Mouse (Mus musculus) adrenal gland, postnatal 4 days (tissue): ENCODE measurements around the gene Atp5b. TPM values are rescaled to one million over a fixed set of nuclear protein-coding genes. Genes with fewer than 3 reads are reported as not detected.

ENCODE experiments used
- DNase-seq, 2 experiments: peaks; one replicate each; pipeline ENCODE4 v3.0.0; 2021 to 2022; ENCODE audit warnings: low spot score in 2 of 2, mixed read lengths in 2 of 2
- microRNA-seq: library from miRNA; unstranded; fragments of <30 nt; microRNA quantifications from one replicate; pipeline ENCODE4 v1.2.0, GENCODE M21; 2021
- total RNA-seq, 2 experiments: library from RNA; stranded (reverse); gene quantifications; 2 replicates each; pipeline ENCODE4 v1.2.3; 2021

Atp5b gene
- total RNA-seq, 2 experiments from 2014 or later, result 2,157 to 2,362 TPM

DNA sequence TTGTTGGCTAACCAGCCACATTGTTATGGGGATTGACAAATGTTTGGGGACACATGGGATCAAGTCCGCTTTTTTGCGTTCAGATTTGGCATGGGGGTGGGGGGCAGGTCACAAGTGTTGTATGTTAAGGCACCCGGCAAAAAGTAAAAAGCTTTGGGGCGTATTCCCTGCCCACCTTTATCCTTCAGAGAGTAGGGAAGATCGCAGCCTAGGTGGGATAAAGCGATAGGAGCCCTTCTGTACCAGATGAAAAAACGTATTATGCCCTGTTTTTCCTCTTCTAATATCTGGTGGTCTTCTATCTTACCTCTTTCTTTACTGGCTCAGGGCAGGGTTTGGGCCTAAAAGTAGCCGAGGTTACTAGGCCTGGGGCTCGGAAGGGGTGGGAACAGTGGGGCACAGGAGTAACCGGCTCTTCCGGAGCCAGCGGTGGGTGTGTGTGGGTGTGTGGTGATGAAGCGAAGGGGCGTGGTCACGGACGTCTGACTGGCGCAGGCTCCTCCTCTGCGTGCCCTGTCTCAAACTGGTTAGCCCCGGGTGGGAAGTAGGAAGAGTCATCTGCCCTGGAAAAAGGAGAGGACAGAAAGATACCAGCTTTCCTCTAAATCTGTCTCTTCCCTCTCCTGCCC is 11.4 kb downstream of the Atp5b start:
- peak; percentile 61 to 71 for DNase-seq

DNA sequence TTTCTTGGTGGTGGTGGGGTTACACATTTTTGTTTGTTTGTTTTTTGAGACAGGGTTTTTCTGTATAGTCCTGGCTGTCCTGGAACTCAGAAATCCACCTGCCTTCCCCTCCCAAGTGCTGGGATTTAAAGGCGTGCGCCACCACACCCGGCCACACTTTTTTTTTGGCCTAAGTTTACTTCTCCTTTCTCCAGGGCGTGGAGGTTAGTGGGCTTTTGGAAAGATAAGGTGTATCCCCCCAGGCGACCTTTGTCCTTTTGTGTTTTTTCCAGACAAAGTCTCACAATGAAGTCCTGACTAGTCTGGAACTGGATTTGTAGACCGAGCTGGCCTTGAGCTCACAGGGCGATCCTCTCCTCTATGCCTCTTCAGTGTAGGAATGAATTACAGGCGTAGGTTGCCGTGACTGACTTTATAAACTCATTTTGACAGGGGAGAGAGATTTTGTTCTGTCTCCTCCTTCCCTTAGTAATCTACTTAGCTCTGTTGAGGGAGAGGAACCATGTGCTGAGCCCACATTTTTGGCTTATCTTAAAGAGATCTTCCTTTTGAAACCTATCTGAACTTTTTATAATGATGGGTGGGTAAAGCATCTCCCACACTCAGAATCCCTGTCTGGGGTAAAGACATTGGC is 12.0 kb downstream of the Atp5b start:
- DNase-seq, result no peak

DNA sequence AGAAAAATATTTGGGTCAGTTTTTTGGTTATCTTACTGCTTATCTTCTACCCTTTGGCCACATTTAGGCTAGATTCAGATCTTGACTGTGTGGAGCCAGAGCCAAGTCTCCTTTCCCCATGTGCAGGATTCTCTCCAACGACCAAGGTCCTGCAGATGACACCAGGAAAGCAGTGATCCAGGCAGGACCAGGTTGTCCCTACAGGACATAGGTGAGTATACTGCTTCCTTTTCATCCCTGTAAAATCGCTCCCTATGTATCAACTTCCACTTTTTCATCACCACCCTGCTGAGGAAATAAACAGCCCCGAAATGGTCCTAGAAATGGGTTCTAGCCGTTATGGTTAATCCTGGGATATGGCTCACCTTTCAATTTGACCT is 13.2 kb downstream of the Atp5b start:
- no peak for DNase-seq

DNA sequence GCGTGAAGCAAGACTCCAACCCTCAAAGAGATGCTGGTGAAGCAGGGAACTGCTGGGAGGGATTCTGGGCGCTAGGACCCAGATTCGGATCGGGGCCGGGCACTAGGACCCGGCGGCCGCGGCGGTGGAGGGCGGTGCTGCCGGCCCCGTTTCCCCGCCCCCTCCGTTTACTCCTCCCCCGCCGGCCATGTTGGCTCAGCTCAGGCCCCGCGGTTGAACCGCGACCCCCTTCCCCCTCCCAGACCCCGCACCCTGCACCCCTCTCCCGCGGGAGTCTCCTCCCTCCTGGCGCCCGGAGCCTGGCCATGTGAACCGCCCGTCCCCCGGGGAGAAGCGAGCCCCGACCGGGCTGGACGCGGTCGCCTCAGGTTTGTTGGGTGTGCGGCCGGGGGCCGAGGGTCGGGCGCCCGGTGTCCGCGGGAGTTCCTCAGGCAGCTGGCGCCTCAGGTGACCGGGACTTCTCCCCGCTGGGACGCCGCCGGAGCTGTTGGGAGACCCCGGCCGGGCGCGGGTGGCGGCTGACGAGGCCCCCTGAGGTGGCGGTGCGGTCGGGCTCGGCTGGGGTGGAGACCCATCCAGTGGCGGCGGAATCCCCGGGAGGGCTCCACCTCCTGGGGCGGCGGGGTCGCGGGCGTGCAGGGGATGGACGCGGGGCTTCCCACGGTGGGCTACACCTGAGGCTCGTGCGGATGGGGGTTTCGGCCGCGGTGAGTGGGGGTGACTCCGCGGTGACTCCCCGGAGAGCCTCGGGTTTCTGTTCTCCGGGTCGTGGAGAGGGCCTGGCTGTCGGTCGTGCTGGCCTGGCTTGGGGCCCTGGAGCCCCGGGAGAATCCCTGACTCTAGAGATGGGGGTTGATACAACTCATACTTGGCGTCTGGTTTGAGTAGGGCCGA is 13.9 kb downstream of the Atp5b start:
- DNase-seq, result peak; percentile 67 to 83

DNA sequence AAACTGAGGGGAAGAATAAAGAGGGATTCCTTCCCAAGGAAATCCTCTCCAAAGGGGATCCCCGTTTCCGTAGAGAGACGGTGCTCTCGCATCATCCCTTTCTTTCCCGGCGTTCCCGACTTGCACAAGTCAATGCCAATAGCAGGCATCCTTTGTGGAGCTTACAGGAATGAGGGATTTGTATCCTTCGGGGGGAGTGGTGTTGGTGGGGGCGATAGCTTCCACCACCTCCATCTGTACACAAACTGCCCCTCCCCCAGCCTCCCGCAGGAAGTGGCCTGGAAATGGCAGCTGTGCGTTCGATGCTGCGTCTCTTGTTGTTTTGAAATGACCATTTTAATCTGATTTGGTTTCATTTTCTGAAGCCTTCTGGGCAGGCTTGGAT is 14.5 kb downstream of the Atp5b start:
- peak in 1 of 2 experiments; percentile 45 for DNase-seq

DNA sequence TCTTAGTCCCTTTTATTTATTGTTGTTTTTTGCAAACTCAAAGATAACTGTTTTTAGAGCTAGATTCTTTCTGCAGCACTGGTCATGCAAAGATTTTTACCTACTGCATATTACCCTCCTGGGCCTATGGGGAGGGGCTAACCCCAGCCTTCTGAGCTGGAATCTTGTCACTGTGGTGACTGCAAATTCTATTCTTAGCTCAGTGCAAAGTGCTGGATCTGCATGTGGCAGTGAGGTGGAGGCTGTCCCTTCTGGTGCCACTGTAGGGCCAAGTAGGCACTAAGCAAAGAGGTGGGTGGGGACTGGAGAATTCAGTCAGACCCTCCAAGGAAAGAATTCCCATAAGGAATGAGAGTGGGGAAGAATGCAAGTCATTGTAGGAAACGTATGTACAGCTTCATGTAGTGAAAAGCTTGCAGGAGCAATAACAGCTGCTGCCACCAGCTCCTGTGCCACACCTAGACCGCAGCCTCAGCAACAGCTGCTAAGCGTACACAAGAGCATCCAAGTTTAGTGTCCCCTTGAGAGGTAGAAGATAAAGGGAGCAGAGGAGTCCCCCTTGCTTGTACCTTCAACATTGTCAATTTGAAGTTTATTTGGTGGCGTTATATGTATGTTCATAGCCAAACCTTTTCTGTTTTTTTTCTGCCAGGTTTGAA is 27.2 kb downstream of the Atp5b start:
- no peak for DNase-seq

DNA sequence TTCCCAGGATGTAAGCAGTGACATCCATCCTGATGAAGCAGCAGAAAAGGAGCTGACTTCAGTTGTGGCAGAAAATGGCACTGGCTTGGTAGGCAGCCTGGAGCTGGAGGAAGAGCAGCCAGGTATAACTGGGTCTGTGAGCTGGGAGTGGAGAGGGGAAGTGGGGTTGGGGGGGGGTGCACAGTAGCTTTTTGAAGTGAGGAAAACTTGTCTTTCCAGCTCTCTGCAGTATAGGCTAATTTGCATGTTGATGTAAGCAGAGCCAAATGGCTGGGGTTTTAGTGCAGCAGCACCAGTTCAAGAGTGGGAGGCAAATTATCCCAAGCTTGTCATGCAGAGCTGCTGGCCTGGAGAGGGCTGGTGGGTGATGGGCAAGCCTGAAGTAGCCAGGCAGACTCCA is 28.2 kb downstream of the Atp5b start:
- DNase-seq, result no peak

DNA sequence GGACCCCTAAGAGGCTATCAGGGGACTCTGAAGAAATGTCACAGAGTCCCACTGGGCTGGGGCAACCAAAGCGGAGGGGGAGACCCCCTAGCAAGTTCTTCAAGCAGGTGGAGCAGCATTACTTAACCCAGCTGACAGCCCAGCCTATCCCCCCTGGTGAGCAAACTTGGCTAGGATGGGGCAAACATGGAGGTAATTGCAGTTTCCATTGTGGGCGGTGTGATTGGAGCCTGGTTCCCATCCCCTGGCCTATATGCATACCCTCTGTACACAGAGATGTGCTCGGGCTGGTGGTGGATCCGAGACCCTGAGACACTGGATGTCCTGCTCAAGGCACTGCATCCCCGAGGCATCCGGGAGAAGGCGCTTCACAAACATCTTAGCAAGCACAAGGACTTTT is 40.8 kb downstream of the Atp5b start:
- no peak for DNase-seq

DNA sequence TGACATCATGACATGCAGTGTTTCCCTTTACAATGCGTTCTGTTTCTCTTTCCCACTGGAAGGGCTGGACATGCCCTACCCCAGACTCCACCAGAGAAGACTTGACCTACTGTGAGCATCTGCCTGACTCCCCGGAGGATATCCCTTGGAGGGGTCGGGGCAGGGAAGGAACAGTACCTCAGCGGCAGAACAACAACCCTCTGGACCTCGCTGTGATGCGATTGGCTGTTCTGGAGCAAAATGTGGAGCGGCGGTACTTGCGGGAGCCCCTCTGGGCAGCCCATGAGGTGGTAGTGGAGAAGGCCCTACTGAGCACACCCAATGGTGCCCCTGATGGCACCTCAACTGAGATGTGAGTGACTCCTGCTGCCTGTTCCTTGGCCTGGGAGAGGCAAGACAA is 41.8 kb downstream of the Atp5b start:
- DNase-seq, result no peak

DNA sequence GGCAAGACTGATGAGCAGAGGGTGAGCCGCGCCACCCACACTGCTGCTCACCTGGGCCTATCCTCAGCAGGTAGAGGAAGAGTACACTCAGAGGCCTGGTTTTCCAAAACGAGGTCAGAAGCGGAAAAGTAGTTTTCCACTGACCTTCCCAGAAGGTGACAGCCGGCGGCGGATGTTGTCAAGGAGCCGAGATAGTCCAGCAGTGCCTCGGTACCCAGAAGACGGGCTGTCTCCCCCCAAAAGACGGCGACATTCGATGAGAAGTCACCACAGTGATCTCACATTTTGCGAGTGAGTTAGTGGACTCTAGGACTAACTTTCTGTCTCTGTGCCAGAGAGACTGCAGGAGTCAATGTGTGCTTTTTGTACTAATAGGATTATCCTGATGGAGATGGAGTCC is 42.9 kb downstream of the Atp5b start:
- DNase-seq, result no peak

DNA sequence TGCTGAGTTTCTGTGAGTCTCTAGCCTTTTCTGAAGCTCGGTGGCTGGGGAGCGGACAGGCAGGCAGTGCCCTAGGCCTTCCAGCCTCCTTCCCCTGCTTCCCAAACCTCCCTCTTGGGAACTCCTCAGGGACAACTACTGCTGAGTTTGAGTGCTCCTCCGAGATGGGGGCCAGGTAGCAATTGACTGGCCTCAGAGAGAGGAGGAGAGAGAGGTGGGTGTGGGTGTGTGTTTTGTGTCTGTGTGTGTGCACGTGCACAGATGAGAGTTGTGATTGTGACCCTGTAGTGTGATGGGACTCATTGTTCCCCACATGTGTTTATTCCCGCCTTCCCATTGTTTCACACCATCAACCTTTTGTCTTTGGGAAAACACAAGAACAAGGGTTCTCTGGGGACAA is 44.4 kb downstream of the Atp5b start:
- DNase-seq, result no peak

DNA sequence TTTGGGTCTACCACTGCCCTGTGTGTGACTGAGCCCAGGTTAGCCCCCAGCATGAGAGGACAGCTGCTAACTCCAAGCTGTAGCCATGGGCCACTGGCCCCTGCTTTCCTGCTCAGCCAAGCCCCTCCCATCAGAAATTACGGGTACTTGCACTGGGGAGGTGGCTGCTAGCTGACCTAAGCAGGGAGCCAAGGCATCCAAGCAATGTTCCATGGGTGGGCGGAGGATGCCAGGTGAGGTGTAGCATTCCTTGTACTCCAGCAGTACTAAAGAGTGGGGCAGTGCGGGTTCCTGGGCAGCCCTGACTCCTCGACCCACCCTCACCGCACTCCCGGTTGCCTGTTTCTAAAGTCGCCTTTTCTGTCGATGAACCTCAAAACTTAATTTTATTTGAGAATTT is 45.1 kb downstream of the Atp5b start:
- no peak for DNase-seq

DNA sequence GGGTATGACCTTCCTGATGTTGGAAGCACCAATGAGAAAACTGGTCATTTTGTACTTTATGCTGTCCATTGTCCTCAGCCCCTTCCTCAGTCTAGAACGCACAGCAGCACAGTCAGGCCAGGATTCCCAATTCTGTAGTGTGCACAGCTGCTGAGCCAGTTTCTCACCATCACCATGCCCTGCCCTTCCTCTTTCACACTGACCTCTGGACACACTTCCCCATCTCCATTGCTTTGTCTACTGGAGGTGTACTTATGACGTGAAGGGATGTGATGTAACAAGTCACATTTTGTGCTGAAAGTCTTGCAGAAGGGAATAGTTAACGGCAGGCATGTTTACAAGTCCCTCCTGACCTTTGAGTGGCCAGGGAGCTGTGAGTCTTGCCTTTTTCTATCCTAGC is 48.2 kb downstream of the Atp5b start:
- DNase-seq, result no peak

DNA sequence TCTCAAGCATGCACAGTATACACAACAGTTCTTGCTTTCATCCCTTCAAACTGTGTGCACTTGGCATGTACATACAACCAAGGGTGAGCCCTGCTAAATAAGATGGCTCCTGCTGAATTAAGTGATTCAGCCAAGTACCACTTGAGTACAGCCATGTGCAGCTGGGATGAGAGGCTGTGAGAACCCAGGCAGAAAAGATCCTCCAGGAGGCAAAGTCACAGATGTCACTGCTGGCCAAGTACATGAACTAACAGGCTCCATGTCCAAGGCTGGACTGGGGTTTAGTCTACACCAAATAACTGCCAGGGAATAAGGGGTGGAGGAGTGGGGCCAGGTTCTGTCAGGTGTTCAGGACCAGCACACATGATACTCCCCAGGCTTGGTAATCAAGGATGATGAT is 48.7 kb downstream of the Atp5b start:
- no peak for DNase-seq

DNA sequence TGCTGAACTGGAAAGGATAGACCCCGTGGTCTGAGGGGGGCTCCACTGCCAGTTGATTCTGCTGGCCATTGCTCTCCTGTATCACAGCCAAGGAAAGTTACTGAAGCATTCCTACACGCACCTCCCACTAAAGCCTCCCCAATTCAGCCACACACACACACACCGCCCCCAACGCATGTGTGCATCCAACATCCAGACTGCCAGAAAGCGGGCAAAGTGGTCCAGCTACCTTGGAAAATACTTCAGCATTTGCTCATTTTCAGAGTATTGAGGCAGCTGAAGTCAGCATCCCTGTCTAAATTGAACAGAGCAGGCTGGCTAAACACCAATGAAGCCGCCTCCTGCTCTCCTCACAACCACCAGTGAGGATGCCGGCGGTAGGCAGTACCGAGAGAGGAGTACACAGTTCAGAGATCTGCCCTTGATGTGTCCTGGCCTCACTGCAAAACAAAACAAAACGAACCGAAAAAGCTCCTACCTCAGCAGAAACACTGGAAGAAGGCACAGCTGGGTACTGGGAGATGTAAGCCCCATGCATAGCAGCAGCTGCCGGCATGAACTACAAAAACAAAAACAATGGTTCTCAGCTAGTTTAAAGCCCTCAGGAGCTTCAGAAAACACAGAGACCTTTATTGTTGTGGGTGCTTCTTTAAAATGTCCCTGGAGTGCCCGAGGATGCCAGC is 50.7 kb downstream of the Atp5b start:
- no peak for DNase-seq

DNA sequence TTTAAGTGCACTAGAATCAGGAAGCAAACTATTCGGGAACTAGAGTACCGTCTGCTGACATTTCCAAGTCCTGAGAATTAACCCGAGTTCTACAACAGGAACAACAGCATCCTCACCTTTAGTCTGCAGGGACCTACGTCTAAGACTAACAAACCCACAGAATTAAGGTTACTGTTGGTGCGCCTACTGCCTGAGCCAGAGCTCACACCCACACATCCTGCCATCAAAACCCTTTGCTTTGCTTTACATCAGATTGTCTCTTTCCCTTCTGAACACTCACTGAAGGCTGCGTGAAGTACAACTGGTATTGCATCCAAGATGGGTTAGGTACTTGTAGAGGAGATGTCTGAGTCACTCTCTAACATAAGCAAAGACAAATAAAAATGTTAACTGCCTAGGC is 52.3 kb downstream of the Atp5b start:
- DNase-seq, result no peak

Small RNA genes within 50 kb of the gene (microRNA-seq; reads per million reads assigned to microRNA genes)
- 52.6 reads per million, percentile 39 among the genes with 10 or more reads in this experiment for gene Mir677

Other genes starting within 250 kb of the Atp5b start
- gene Rdh19, start 233.3 kb upstream of the Atp5b start, total RNA-seq, result 1 to 10 TPM in 1 of 2 experiments, under 1 TPM in 1; 0.23 to 7.3 TPM
- gene Rdh16f2, start 216.8 kb upstream of the Atp5b start, total RNA-seq, result under 1 TPM; 0.82 to 0.90 TPM
- 10 to 100 TPM in 1 of 2 experiments, under 1 TPM in 1; 0.95 to 46.8 TPM for gene Rdh7, start 194.5 kb upstream of the Atp5b start, total RNA-seq
- under 1 TPM in 1 of 2 experiments, not detected in 1; 0.25 TPM for gene Sdr9c7, start 184.8 kb upstream of the Atp5b start, total RNA-seq
- gene Hsd17b6, start 75.7 kb upstream of the Atp5b start, total RNA-seq, result 1 to 10 TPM in 1 of 2 experiments, under 1 TPM in 1; 0.22 to 8.9 TPM
- 10 to 100 TPM; 22.3 to 26.6 TPM for gene Prim1, start 68.1 kb upstream of the Atp5b start, total RNA-seq
- 100 to 1,000 TPM; 823 to 829 TPM for gene Naca, start 47.7 kb upstream of the Atp5b start, total RNA-seq
- gene Ptges3, start 24.3 kb upstream of the Atp5b start, total RNA-seq, result 100 to 1,000 TPM; 152 to 160 TPM
- gene Baz2a, start 8.3 kb downstream of the Atp5b start, total RNA-seq, result 10 to 100 TPM; 70.6 to 72.2 TPM
- gene Rbms2, start 97.0 kb downstream of the Atp5b start, total RNA-seq, result 100 to 1,000 TPM in 1 of 2 experiments, 10 to 100 TPM in 1; 90.2 to 104 TPM
- gene Gls2, start 111.2 kb downstream of the Atp5b start, total RNA-seq, result 1 to 10 TPM; 4.8 to 8.2 TPM
- 10 to 100 TPM; 23.2 to 25.9 TPM for gene Spryd4, start 128.5 kb downstream of the Atp5b start, total RNA-seq
- not detected for gene Mip, start 142.6 kb downstream of the Atp5b start, total RNA-seq
- gene Timeless, start 148.8 kb downstream of the Atp5b start, total RNA-seq, result 10 to 100 TPM; 28.4 to 34.0 TPM
- 1 to 10 TPM in 1 of 2 experiments, not detected in 1; 4.7 TPM for gene Apon, start 170.8 kb downstream of the Atp5b start, total RNA-seq
- 10 to 100 TPM; 13.3 to 76.4 TPM for gene Apof, start 185.4 kb downstream of the Atp5b start, total RNA-seq
- gene Stat2, start 187.3 kb downstream of the Atp5b start, total RNA-seq, result 10 to 100 TPM; 41.5 to 45.9 TPM
- not detected for gene Il23a, start 215.5 kb downstream of the Atp5b start, total RNA-seq
- gene Pan2, start 220.1 kb downstream of the Atp5b start, total RNA-seq, result 10 to 100 TPM; 43.6 to 45.3 TPM
- 100 to 1,000 TPM; 178 to 188 TPM for gene Cnpy2, start 239.2 kb downstream of the Atp5b start, total RNA-seq